Mouse (Mus musculus): ENCODE results near the gene Asb17.
"Not testable (repeated sequence)": the region's sequence is repeated elsewhere in the genome, so short reads cannot be mapped to it uniquely, and the experiment has no call there.

The Asb17 gene

GRCm38 (mm10) chr3:153844030-153844429 lies at the start of gene Asb17:
TSS of gene Asb17 (plus strand) at chr3:153844209.
- no peak for DNase-seq (ENCODE audit: low spot score)

- no peak for DNase-seq (ENCODE audit: low spot score)
These were observed 46.4 kb upstream of the Asb17 start for GRCm38 (mm10) chr3:153797574-153797973.

- DNase-seq (ENCODE audit: low spot score) = no peak
These were observed 44.4 kb upstream of the Asb17 start for GRCm38 (mm10) chr3:153799603-153800002.

- no peak for DNase-seq (ENCODE audit: low spot score)
These were observed 43.3 kb upstream of the Asb17 start for GRCm38 (mm10) chr3:153800690-153801089.

GRCm38 (mm10) chr3:153801541-153801940 lies 42.5 kb upstream of the Asb17 start:
- DNase-seq (ENCODE audit: low spot score) = no peak

- no peak for DNase-seq (ENCODE audit: low spot score)
These were observed 41.4 kb upstream of the Asb17 start for GRCm38 (mm10) chr3:153802640-153803039.

GRCm38 (mm10) chr3:153804032-153804431 lies 40.0 kb upstream of the Asb17 start:
- DNase-seq (ENCODE audit: low spot score) = no peak

GRCm38 (mm10) chr3:153806077-153806772 lies 37.8 kb upstream of the Asb17 start:
- peak; percentile 59 for DNase-seq (ENCODE audit: low spot score)

GRCm38 (mm10) chr3:153806773-153807443 lies 37.1 kb upstream of the Asb17 start:
- no peak for DNase-seq (ENCODE audit: low spot score)

- no peak for DNase-seq (ENCODE audit: low spot score)
These were observed 36.4 kb upstream of the Asb17 start for GRCm38 (mm10) chr3:153807444-153808149.

GRCm38 (mm10) chr3:153808406-153808805 lies 35.6 kb upstream of the Asb17 start:
- DNase-seq (ENCODE audit: low spot score) = no peak

GRCm38 (mm10) chr3:153814026-153814425 lies 30.0 kb upstream of the Asb17 start:
- DNase-seq (ENCODE audit: low spot score) = no peak

- no peak for DNase-seq (ENCODE audit: low spot score)
These were observed 26.6 kb upstream of the Asb17 start for GRCm38 (mm10) chr3:153817376-153817890.

- no peak for DNase-seq (ENCODE audit: low spot score)
These were observed 25.3 kb upstream of the Asb17 start for GRCm38 (mm10) chr3:153818723-153819122.

GRCm38 (mm10) chr3:153819438-153819837 lies 24.6 kb upstream of the Asb17 start:
- no peak for DNase-seq (ENCODE audit: low spot score)

GRCm38 (mm10) chr3:153823671-153824515 lies 20.1 kb upstream of the Asb17 start:
- no peak for DNase-seq (ENCODE audit: low spot score)

GRCm38 (mm10) chr3:153825197-153825596 lies 18.8 kb upstream of the Asb17 start:
- DNase-seq (ENCODE audit: low spot score) = no peak

GRCm38 (mm10) chr3:153826616-153827015 lies 17.4 kb upstream of the Asb17 start:
- no peak for DNase-seq (ENCODE audit: low spot score)

- DNase-seq (ENCODE audit: low spot score) = not testable (repeated sequence)
These were observed 14.2 kb upstream of the Asb17 start for GRCm38 (mm10) chr3:153829788-153830187.

- no peak for DNase-seq (ENCODE audit: low spot score)
These were observed 12.8 kb upstream of the Asb17 start for GRCm38 (mm10) chr3:153831014-153831872.

Data from T-cell, adult 2 months (primary cell).